Mouse (Mus musculus): ENCODE measurements around the gene Armcx1. TPM values are rescaled to one million over a fixed set of nuclear protein-coding genes. Genes with fewer than 3 reads are reported as not detected.

Armcx1 gene
- polyA plus RNA-seq, 1 experiment from 2014 or later, result 3.9 TPM

DNA sequence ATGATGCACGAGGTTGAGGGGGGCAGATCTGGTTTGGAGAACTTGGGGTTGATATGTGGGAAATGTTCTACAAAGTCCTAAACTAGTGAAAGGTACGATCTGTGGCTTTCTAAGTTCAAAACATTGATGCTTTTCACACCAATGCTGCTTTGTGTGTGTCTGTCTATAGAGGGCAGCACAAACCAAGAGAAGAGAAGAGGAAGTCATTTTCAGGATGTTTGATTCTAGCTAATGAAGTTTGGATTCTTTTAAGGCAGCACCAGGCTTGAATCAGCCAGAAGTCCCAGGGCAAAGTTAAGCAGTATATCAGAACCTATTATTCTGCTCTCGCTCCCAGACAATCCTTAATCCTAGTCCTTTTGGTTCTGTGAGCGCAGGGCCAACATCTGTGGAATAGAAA is 12.0 kb downstream of the Armcx1 start:
- no peaks in the 10 kb centered on the region for H3K9me3 ChIP-seq (ENCODE audit: low read length)
- H3K4me1 ChIP-seq (ENCODE audit: insufficient read depth), result no peaks in the 10 kb centered on the region
- ATAC-seq, result no peak
- WGBS (ENCODE audit: insufficient replicate concordance), result 50% methylated on average over 4 of the region's 4 CpGs
- H3K27ac ChIP-seq (ENCODE audit: low read depth), result no peak overlapping the region
- no peaks in the 10 kb centered on the region for H3K36me3 ChIP-seq (replicated peaks; ENCODE audit: insufficient read depth, low read length)
- H3K4me3 ChIP-seq (ENCODE audit: low read depth, low read length), result no peak overlapping the region
- DNase-seq, result no peak
- no peak overlapping the region for H3K4me2 ChIP-seq (ENCODE audit: low read depth, low read length)
- no peak overlapping the region for H3K9ac ChIP-seq (replicated peaks)
- TF ChIP-seq CTCF (IDR thresholded peaks at IDR 0.05; ENCODE audit: low read depth), result peak; percentile 66
- no peak for TF ChIP-seq EP300 (IDR thresholded peaks at IDR 0.05; ENCODE audit: low read depth)
- no peaks in the 10 kb centered on the region for H3K27me3 ChIP-seq (ENCODE audit: insufficient read depth, low read length)

GRCm38 (mm10) chrX:134737796-134738195 is 20.0 kb downstream of the Armcx1 start:
- ATAC-seq (no peak), DNase-seq (no peak)
- no peaks in the 10 kb centered on the region for H3K36me3 ChIP-seq (replicated peaks; ENCODE audit: insufficient read depth, low read length)
- TF ChIP-seq EP300 (IDR thresholded peaks at IDR 0.05; ENCODE audit: low read depth), result no peak
- TF ChIP-seq CTCF (IDR thresholded peaks at IDR 0.05; ENCODE audit: low read depth), result no peak
- no peak overlapping the region for H3K9ac ChIP-seq (replicated peaks)
- H3K4me1 ChIP-seq (ENCODE audit: insufficient read depth), result no peaks in the 10 kb centered on the region
- no peak overlapping the region for H3K4me2 ChIP-seq (ENCODE audit: low read depth, low read length)
- 83% methylated on average over 1 of the region's 1 CpGs for WGBS (ENCODE audit: insufficient replicate concordance)
- no peaks in the 10 kb centered on the region for H3K9me3 ChIP-seq (ENCODE audit: low read length)
- no peaks in the 10 kb centered on the region for H3K27me3 ChIP-seq (ENCODE audit: insufficient read depth, low read length)
- no peak overlapping the region for H3K27ac ChIP-seq (ENCODE audit: low read depth)
- no peak overlapping the region for H3K4me3 ChIP-seq (ENCODE audit: low read depth, low read length)

DNA sequence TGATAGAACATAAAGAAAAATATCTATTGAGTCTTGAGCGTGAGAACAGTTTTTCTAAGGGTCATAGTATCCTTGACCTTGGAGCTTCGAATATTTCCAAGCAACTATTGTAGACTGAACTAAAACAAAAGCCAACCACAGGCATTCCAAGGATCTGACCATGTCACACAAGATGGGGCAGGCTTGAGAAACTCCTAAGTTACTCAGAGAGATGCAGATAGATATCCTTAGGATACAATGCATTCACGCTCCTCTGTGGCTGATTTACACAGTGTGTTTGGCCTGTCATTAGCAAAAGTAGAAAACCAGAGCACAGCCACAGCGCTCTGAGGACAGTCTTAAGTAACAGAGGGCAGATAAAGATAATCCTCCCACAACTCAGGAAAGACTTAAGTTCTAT is 21.4 kb downstream of the Armcx1 start:
- 53% methylated on average over 4 of the region's 4 CpGs for WGBS (ENCODE audit: insufficient replicate concordance)
- H3K4me2 ChIP-seq (ENCODE audit: low read depth, low read length), result no peak overlapping the region
- no peaks in the 10 kb centered on the region for H3K4me1 ChIP-seq (ENCODE audit: insufficient read depth)
- TF ChIP-seq CTCF (IDR thresholded peaks at IDR 0.05; ENCODE audit: low read depth) (no peak), EP300 (IDR thresholded peaks at IDR 0.05; ENCODE audit: low read depth) (no peak)
- ATAC-seq (no peak), DNase-seq (no peak)
- H3K27me3 ChIP-seq (ENCODE audit: insufficient read depth, low read length), result no peaks in the 10 kb centered on the region; the same call in 1 of the 2 replicates
- no peaks in the 10 kb centered on the region for H3K9me3 ChIP-seq (ENCODE audit: low read length)
- no peak overlapping the region for H3K4me3 ChIP-seq (ENCODE audit: low read depth, low read length)
- H3K27ac ChIP-seq (ENCODE audit: low read depth), result no peak overlapping the region
- no peak overlapping the region for H3K9ac ChIP-seq (replicated peaks)
- H3K36me3 ChIP-seq (replicated peaks; ENCODE audit: insufficient read depth, low read length), result no peaks in the 10 kb centered on the region

DNA sequence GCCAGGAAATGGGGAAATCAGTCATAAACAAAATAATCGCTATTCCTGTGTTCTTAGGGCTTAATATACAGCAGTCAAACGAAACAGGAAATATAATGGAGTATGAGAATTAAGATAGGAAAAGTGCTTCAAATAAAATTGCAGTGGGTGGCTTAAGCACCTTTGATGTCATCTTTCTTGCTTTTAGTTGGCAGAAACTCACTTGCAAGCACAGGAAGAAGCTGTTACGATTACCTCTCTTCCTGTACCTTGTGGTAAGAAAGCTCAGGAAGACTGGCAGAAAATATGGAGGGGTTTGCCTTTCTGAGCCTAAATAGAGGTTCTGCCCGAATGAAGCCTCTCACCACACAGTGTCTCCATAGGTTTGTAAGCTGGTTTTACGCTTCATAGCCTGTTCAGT is 24.1 kb downstream of the Armcx1 start:
- H3K9me3 ChIP-seq (ENCODE audit: low read length), result no peaks in the 10 kb centered on the region
- H3K27me3 ChIP-seq (ENCODE audit: insufficient read depth, low read length), result no peaks in the 10 kb centered on the region; the same call in 1 of the 2 replicates
- no peaks in the 10 kb centered on the region for H3K4me1 ChIP-seq (ENCODE audit: insufficient read depth)
- H3K4me2 ChIP-seq (ENCODE audit: low read depth, low read length), result no peak overlapping the region
- 52% methylated on average over 5 of the region's 5 CpGs for WGBS (ENCODE audit: insufficient replicate concordance)
- H3K27ac ChIP-seq (ENCODE audit: low read depth), result no peak overlapping the region
- ATAC-seq (no peak), DNase-seq (no peak)
- TF ChIP-seq EP300 (IDR thresholded peaks at IDR 0.05; ENCODE audit: low read depth) (no peak), CTCF (IDR thresholded peaks at IDR 0.05; ENCODE audit: low read depth) (no peak)
- H3K36me3 ChIP-seq (replicated peaks; ENCODE audit: insufficient read depth, low read length), result no peaks in the 10 kb centered on the region
- H3K4me3 ChIP-seq (ENCODE audit: low read depth, low read length), result no peak overlapping the region
- H3K9ac ChIP-seq (replicated peaks), result no peak overlapping the region

DNA sequence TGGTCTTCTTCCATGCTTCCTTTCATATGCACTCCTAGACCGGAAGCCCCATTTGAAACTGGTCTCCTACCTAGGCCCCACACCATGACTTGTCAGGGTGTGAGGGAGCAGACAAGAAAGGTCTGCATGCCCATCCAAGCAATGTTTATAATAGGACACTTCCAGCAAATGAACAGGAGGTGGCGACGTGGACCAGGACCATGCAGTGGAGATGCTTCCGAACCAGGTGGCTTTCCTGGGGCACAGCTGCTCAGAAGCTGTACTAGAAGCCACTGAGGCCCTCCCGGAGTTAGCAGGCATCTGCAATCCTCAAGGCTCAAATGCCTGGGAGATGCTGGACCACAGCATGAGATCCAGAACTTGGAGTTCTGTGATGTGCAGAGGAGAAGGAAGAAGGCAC is 28.7 kb downstream of the Armcx1 start:
- 40% methylated on average over 5 of the region's 5 CpGs for WGBS (ENCODE audit: insufficient replicate concordance)
- Histone ChIP-seq H3K27me3 (ENCODE audit: insufficient read depth, low read length) (no peaks in the 10 kb centered on the region; the same call in 1 of the 2 replicates), H3K9ac (replicated peaks) (no peak overlapping the region), H3K9me3 (ENCODE audit: low read length) (no peaks in the 10 kb centered on the region), H3K27ac (ENCODE audit: low read depth) (no peak overlapping the region), H3K4me1 (ENCODE audit: insufficient read depth) (peaks cover 4% of the 10 kb centered on the region; the same call in 1 of the 2 replicates), H3K4me3 (ENCODE audit: low read depth, low read length) (no peak overlapping the region), H3K36me3 (replicated peaks; ENCODE audit: insufficient read depth, low read length) (no peaks in the 10 kb centered on the region), H3K4me2 (ENCODE audit: low read depth, low read length) (no peak overlapping the region)
- ATAC-seq (peak; percentile 45; the same call in 1 of the 2 replicates), DNase-seq (peak; percentile 28)
- TF ChIP-seq EP300 (IDR thresholded peaks at IDR 0.05; ENCODE audit: low read depth), result no peak
- TF ChIP-seq CTCF (IDR thresholded peaks at IDR 0.05; ENCODE audit: low read depth), result peak; percentile 75

GRCm38 (mm10) chrX:134750764-134751592 is 33.2 kb downstream of the Armcx1 start, which contains the start of gene Armcx6:
Armcx6 (minus strand) TSS chrX:134751417.
- no peak for TF ChIP-seq EP300 (IDR thresholded peaks at IDR 0.05; ENCODE audit: low read depth)
- TF ChIP-seq CTCF (IDR thresholded peaks at IDR 0.05; ENCODE audit: low read depth), result peak; percentile 29

More at GRCm38 (mm10) chrX:134750764-134751592, 33.2 kb downstream of the Armcx1 start, which contains the start of gene Armcx6:
- Histone ChIP-seq H3K27ac (ENCODE audit: low read depth) (no peak within 1 kb of the TSS), H3K4me3 (ENCODE audit: low read depth, low read length) (peak within 1 kb of the TSS; percentile 53), H3K9me3 (ENCODE audit: low read length) (no peaks in the 10 kb centered on the region), H3K27me3 (ENCODE audit: insufficient read depth, low read length) (peaks cover 6% of the 10 kb centered on the region; the same call in 1 of the 2 replicates), H3K36me3 (replicated peaks; ENCODE audit: insufficient read depth, low read length) (no peaks in the 10 kb centered on the region), H3K9ac (replicated peaks) (peak within 1 kb of the TSS; percentile 48; the same call in 1 of the 2 replicates), H3K4me1 (ENCODE audit: insufficient read depth) (peaks cover 4% of the 10 kb centered on the region; the same call in 1 of the 2 replicates), H3K4me2 (ENCODE audit: low read depth, low read length) (peak within 1 kb of the TSS; percentile 89)
- peak; percentile 63 for DNase-seq
- WGBS (ENCODE audit: insufficient replicate concordance), result 17% methylated on average over 35 of the region's 36 CpGs
- peak; percentile 90 for ATAC-seq
